Mouse (Mus musculus) cerebellum, adult 18-20 months (tissue): Measurements from ENCODE around the gene Car1.
"Not testable (repeated sequence)": the region's sequence is repeated elsewhere in the genome, so short reads cannot be mapped to it uniquely, and the experiment has no call there.

Experiments used
- DNase-seq, 2 experiments: peaks; one replicate each; pipeline ENCODE4 v3.0.0; 2021

The Car1 gene

DNA sequence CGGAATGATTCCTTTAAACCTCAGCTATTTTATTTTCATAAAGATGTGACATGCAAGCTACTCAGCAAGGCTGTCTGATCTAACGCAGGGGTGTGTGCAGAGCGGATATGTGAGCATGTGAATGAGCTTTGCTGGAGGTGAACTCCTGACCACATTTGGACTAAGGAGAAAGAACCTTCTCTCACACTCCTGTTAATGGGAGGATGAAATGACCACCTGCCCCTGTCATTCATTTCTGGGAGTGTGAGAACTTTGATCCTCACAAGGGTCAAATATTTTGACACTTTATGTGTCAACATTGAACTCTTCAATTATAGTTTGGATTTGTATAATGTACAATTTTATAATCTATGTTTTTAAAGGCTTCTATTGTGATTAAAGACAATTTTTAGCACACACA is 25.8 kb downstream of the Car1 start:
- DNase-seq: not testable (repeated sequence)

DNA sequence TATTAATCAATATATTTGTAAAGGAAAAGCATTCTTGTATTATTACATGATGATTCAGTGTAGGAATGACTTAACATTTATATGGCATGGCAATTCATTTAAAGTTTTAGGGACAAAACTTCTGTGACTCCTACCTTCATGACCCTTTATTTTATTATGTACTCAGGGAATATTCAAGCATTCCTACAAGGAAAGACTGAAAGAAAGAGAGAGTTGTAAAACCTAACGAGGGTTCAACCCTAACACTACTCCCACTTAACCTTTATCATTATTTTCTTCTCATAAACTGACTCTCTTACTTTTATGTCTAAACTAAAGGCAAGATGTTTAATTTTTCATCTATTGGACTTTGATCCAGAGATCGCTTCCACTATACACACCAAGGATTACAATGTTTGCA is 28.0 kb downstream of the Car1 start:
- no peak for DNase-seq

- DNase-seq: not testable (repeated sequence)
Observed at GRCm38 (mm10) chr3:14776497-14777162, 31.5 kb downstream of the Car1 start.

- not testable (repeated sequence) for DNase-seq
Observed at GRCm38 (mm10) chr3:14774539-14774938, 33.6 kb downstream of the Car1 start.

DNA sequence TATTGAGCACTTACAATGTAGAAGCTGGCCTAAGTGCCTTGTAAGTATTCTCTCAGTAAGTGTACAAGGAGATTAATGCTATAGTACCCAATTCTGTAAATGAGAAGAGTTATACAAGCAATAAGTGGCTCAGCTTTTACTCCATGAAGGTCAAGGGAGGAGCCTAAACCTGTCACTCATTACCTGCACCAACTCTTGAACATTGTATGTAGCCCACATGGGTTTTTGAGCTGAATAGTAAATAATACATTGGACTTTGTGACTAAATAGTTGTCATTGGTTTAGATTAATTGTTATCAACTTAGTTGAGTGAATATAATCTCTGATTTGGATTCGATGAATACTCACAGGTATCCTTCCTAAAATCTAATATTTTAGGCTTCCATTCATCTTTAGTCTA is 35.7 kb downstream of the Car1 start:
- DNase-seq: not testable (repeated sequence)

GRCm38 (mm10) chr3:14764755-14765566 is 43.2 kb downstream of the Car1 start:
- DNase-seq: no peak

DNA sequence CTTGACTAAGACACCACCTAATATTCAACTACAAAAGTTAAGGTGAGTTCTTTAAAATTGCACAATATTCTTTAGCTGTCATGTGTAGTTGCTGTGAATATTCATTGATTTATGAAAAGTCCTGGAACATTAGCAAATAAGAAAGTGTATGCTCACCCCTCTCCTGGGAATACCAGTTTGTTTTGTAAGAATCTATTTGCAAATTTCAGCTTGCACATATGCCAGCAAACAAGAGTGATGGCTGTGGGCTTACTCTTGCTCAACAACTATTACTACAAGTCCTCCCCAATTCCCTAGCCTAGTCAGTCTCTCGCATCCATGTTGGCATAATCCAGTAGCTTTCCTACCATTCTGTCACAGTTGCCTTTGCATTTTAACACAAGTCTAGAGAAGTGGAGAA is 52.5 kb downstream of the Car1 start:
- DNase-seq: no peak

DNA sequence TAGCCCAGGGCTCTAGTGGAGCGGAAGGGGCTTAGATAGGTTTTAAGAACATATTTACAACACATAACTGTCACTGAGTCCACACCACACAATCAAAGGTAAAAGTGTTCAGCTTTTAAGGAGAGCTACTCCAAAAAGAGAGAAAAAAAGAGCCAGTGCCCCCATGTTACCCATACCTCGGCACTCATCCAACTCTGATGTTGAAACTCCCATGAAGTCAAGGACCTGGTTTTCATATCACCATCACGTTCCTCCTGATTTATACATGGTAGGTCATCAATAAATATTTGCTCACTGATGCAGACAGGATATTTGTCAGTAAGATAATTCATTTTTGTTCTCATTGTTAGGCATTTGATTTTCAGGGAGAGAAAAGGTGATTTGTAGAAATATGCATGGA is 62.1 kb downstream of the Car1 start:
- no peak for DNase-seq

DNA sequence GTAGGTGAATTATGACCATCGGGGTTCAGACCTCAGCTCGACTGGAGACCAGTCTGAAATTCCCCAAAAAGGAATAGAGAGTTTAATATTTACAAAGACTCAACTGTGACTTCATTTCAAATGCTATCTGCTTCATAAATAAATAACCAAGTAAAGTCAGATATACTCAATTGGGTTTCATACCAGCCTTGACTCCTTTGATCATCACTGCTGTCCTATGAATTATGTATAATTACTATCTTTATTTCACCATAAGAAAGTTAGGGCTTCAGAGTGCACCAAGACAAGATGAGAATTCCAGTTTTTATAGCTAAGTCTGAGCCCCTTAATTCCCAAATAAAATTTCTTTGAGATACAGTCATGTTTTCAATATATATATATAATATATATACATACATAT is 69.9 kb downstream of the Car1 start:
- DNase-seq: no peak

- not testable (repeated sequence) for DNase-seq
Observed at GRCm38 (mm10) chr3:14727496-14727895, 80.7 kb downstream of the Car1 start.

- DNase-seq: not testable (repeated sequence)
Observed at GRCm38 (mm10) chr3:14725462-14725861, 82.7 kb downstream of the Car1 start.
